Mouse (Mus musculus) MEL (cell line): ENCODE results near the gene Nomo1. TPM values are rescaled to one million over a fixed set of nuclear protein-coding genes. Genes with fewer than 3 reads are reported as not detected.

Experiments used
- DNase-seq: peaks from one replicate; pipeline ENCODE4 v3.0.0; 2011; ENCODE audit warnings: low read depth, low spot score
- H3K27ac ChIP-seq: 2 replicates; pipeline ENCODE4 v1.5.1; 2012; ENCODE audit warnings: low read depth, mild to moderate bottlenecking, control low read depth, low read length, moderate library complexity; ENCODE audit not compliant: control insufficient read depth
- H3K27me3 ChIP-seq, 2 experiments: fragments of 150-350 bp in 1 of 2; sonication (generic) in 1 of 2; 2 replicates each; pipeline ENCODE4 v1.6.1; 2012; ENCODE audit warnings: low read length in 2 of 2, mild to moderate bottlenecking in 2 of 2, improper control_type of control experiment in 1 of 2, moderate library complexity in 1 of 2; ENCODE audit not compliant: insufficient read depth in 2 of 2, control insufficient read depth in 1 of 2
- H3K36me3 ChIP-seq, 2 experiments: 2 replicates each; pipeline ENCODE4 v1.6.1; 2012 to 2014; ENCODE audit warnings: low read length in 2 of 2, improper control_type of control experiment in 1 of 2, inconsistent platforms in 1 of 2, mild to moderate bottlenecking in 1 of 2; ENCODE audit not compliant: insufficient read depth in 2 of 2, control insufficient read depth in 1 of 2
- H3K4me1 ChIP-seq, 2 experiments: fragments of 150-350 bp in 1 of 2; sonication (generic) in 1 of 2; 2 replicates each; pipeline ENCODE4 v1.6.1; 2012; ENCODE audit warnings: low read length in 2 of 2, improper control_type of control experiment in 1 of 2, mild to moderate bottlenecking in 1 of 2; ENCODE audit not compliant: insufficient read depth in 2 of 2, control insufficient read depth in 1 of 2
- H3K4me3 ChIP-seq, 2 experiments: fragments of 150-350 bp in 1 of 2; sonication (generic) in 1 of 2; 2 replicates each; pipeline ENCODE4 v1.5.1; 2012; ENCODE audit warnings: low read depth in 2 of 2, low read length in 2 of 2, mild to moderate bottlenecking in 2 of 2, moderate library complexity in 2 of 2, control low read depth in 1 of 2, improper control_type of control experiment in 1 of 2; ENCODE audit not compliant: control insufficient read depth in 1 of 2, insufficient read depth in 1 of 2
- H3K79me2 ChIP-seq: 2 replicates; pipeline ENCODE4 v1.6.1; 2012; ENCODE audit warnings: mild to moderate bottlenecking, low read length, moderate library complexity; ENCODE audit not compliant: control insufficient read depth, poor library complexity, insufficient read depth
- H3K9ac ChIP-seq: 2 replicates; pipeline ENCODE4 v1.6.1; 2012; ENCODE audit warnings: low read depth, mild to moderate bottlenecking, control low read depth, low read length, moderate library complexity; ENCODE audit not compliant: control insufficient read depth, poor library complexity, severe bottlenecking
- H3K9me3 ChIP-seq: fragments of 150-350 bp; sonication (generic); replicated peaks from 2 replicates; pipeline ENCODE4 v1.6.1; 2012; ENCODE audit warnings: mild to moderate bottlenecking, low read length, improper control_type of control experiment, moderate library complexity; ENCODE audit not compliant: insufficient read depth
- BHLHE40 ChIP-seq: IDR thresholded peaks from 2 replicates; pipeline ENCODE4 v1.6.1; 2012; ENCODE audit warnings: low read depth, mild to moderate bottlenecking, inconsistent platforms, low read length, improper control_type of control experiment, borderline replicate concordance
- CTCF ChIP-seq, 3 experiments: IDR thresholded peaks in 2 of 3; conservative IDR thresholded peaks in 1 of 3; 2 replicates each; pipeline ENCODE4 v1.5.1; 2011 to 2012; ENCODE audit warnings: low read length in 3 of 3, low read depth in 2 of 3, mild to moderate bottlenecking in 2 of 3, improper control_type of control experiment in 1 of 3, inconsistent platforms in 1 of 3, mixed read lengths in 1 of 3, moderate library complexity in 1 of 3; ENCODE audit not compliant: control insufficient read depth in 1 of 3, insufficient read depth in 1 of 3, poor library complexity in 1 of 3, severe bottlenecking in 1 of 3
- E2F4 ChIP-seq: IDR thresholded peaks from 2 replicates; pipeline ENCODE4 v1.6.1; 2011; ENCODE audit warnings: low read depth, low read length, improper control_type of control experiment, borderline replicate concordance
- EP300 ChIP-seq, 2 experiments: IDR thresholded peaks; 2 replicates each; pipeline ENCODE4 v1.6.1; 2011; ENCODE audit warnings: improper control_type of control experiment in 2 of 2, low read length in 2 of 2, low read depth in 1 of 2, mild to moderate bottlenecking in 1 of 2
- ETS1 ChIP-seq: IDR thresholded peaks from 2 replicates; pipeline ENCODE4 v1.6.1; 2012; ENCODE audit warnings: low read depth, mild to moderate bottlenecking, inconsistent platforms, low read length, improper control_type of control experiment, moderate library complexity
- GABPA ChIP-seq: IDR thresholded peaks from 2 replicates; pipeline ENCODE4 v1.6.1; 2012; ENCODE audit warnings: low read depth, mild to moderate bottlenecking, inconsistent platforms, low read length, improper control_type of control experiment, moderate library complexity
- GATA1 ChIP-seq: IDR thresholded peaks from 2 replicates; pipeline ENCODE4 v1.6.1; 2011; ENCODE audit warnings: low read depth, low read length, improper control_type of control experiment
- HCFC1 ChIP-seq: IDR thresholded peaks from 2 replicates; pipeline ENCODE4 v1.6.1; 2012; ENCODE audit warnings: low read depth, mild to moderate bottlenecking, inconsistent platforms, low read length, improper control_type of control experiment, moderate library complexity
- JUND ChIP-seq: IDR thresholded peaks from 2 replicates; pipeline ENCODE4 v1.6.1; 2011; ENCODE audit warnings: low read depth, mild to moderate bottlenecking, improper control_type of control experiment, low read length
- KAT2A ChIP-seq: conservative IDR thresholded peaks from 2 replicates; pipeline ENCODE4 v1.6.1; 2012; ENCODE audit warnings: low read depth, low read length, improper control_type of control experiment, inconsistent platforms
- MAFK ChIP-seq: IDR thresholded peaks from 2 replicates; pipeline ENCODE4 v1.6.1; 2011; ENCODE audit warnings: low read depth, mild to moderate bottlenecking, low read length, improper control_type of control experiment, borderline replicate concordance
- MAX ChIP-seq: IDR thresholded peaks from 2 replicates; pipeline ENCODE4 v1.6.1; 2011; ENCODE audit warnings: low read length, improper control_type of control experiment
- MEF2A ChIP-seq: IDR thresholded peaks from 2 replicates; pipeline ENCODE4 v1.6.1; 2014; ENCODE audit warnings: low read depth, mild to moderate bottlenecking, inconsistent platforms, low read length, improper control_type of control experiment; ENCODE audit not compliant: poor library complexity, insufficient replicate concordance, severe bottlenecking; ENCODE audit errors: extremely low read depth
- MYB ChIP-seq: IDR thresholded peaks from 2 replicates; pipeline ENCODE4 v1.6.1; 2011; ENCODE audit warnings: mild to moderate bottlenecking, low read depth, low read length, improper control_type of control experiment
- MYC ChIP-seq: IDR thresholded peaks from 2 replicates; pipeline ENCODE4 v1.6.1; 2011; ENCODE audit warnings: low read depth, mild to moderate bottlenecking, low read length, improper control_type of control experiment, moderate library complexity
- NRF1 ChIP-seq: IDR thresholded peaks from 2 replicates; pipeline ENCODE4 v1.6.1; 2014; ENCODE audit warnings: low read depth, mild to moderate bottlenecking, inconsistent platforms, low read length, improper control_type of control experiment, moderate library complexity; ENCODE audit not compliant: poor library complexity, insufficient read depth, severe bottlenecking
- POLR2A ChIP-seq, 2 experiments: IDR thresholded peaks; 2 replicates each; pipeline ENCODE4 v1.6.1; 2011 to 2012; ENCODE audit warnings: low read length in 2 of 2, mild to moderate bottlenecking in 2 of 2, control low read depth in 1 of 2, improper control_type of control experiment in 1 of 2, low read depth in 1 of 2, moderate library complexity in 1 of 2; ENCODE audit not compliant: control insufficient read depth in 1 of 2, insufficient read depth in 1 of 2, poor library complexity in 1 of 2
- POLR2AphosphoS5 ChIP-seq: IDR thresholded peaks from 2 replicates; pipeline ENCODE4 v1.6.1; 2012; ENCODE audit warnings: low read depth, borderline replicate concordance, mild to moderate bottlenecking, inconsistent platforms, low read length, moderate library complexity, mixed read lengths
- TAL1 ChIP-seq: IDR thresholded peaks from 2 replicates; pipeline ENCODE4 v1.6.1; 2012; ENCODE audit warnings: mild to moderate bottlenecking, inconsistent platforms, low read length, moderate library complexity, mixed read lengths
- TBP ChIP-seq: IDR thresholded peaks from 2 replicates; pipeline ENCODE4 v1.8.0; 2011; ENCODE audit warnings: low read depth, low read length, improper control_type of control experiment
- USF1 ChIP-seq: IDR thresholded peaks from 2 replicates; pipeline ENCODE4 v1.6.1; 2014; ENCODE audit warnings: low read depth, mild to moderate bottlenecking, inconsistent platforms, low read length, improper control_type of control experiment, moderate library complexity
- USF2 ChIP-seq, 2 experiments: IDR thresholded peaks; 2 replicates each; pipeline ENCODE4 v1.6.1; 2011 to 2012; ENCODE audit warnings: improper control_type of control experiment in 2 of 2, low read length in 2 of 2, borderline replicate concordance in 1 of 2, inconsistent platforms in 1 of 2, low read depth in 1 of 2, mild to moderate bottlenecking in 1 of 2; ENCODE audit not compliant: insufficient read depth in 1 of 2
- ZC3H11A ChIP-seq: IDR thresholded peaks from 2 replicates; pipeline ENCODE4 v1.6.1; 2012; ENCODE audit warnings: low read depth, mild to moderate bottlenecking, inconsistent platforms, low read length, improper control_type of control experiment
- ZMIZ1 ChIP-seq: IDR thresholded peaks from 2 replicates; pipeline ENCODE4 v1.6.1; 2012; ENCODE audit warnings: low read depth, mild to moderate bottlenecking, inconsistent platforms, low read length, improper control_type of control experiment, moderate library complexity
- ZNF384 ChIP-seq: IDR thresholded peaks from 2 replicates; pipeline ENCODE4 v1.6.1; 2012; ENCODE audit warnings: low read depth, mild to moderate bottlenecking, inconsistent platforms, low read length, improper control_type of control experiment
- polyA plus RNA-seq, 2 experiments: library from polyadenylated mRNA; stranded (reverse) in 1 of 2; unstranded in 1 of 2; fragments of >175 nt in 1 of 2; fragments of >200 nt in 1 of 2; gene quantifications; 2 replicates each; pipeline versions ENCODE4 v1.2.1 to v1.2.4; 2012; ENCODE audit warnings: low replicate concordance in 2 of 2, low read depth in 1 of 2; ENCODE audit not compliant: insufficient read length in 2 of 2, insufficient read depth in 1 of 2, missing spikeins in 1 of 2
- total RNA-seq: library from RNA; depleted of rRNA; stranded (reverse); fragments of 300-350 nt; gene quantifications from 2 replicates; pipeline ENCODE4 v1.2.3, GENCODE M21; 2012

Nomo1 gene
- total and polyA plus RNA-seq, 3 experiments: 195 to 1,239 (median 197) TPM

- Histone ChIP-seq H3K27ac (no peak overlapping the region), H3K4me1 (no peaks in the 10 kb centered on the region), H3K4me3 (no peak overlapping the region), H3K79me2 (no peaks in the 10 kb centered on the region), H3K36me3 (no peaks in the 10 kb centered on the region), H3K9ac (no peak overlapping the region), H3K27me3 (no peaks in the 10 kb centered on the region), H3K9me3 (no peaks in the 10 kb centered on the region)
- DNase-seq: no peak
- TF ChIP-seq TBP: no peak
- no peak for TF ChIP-seq ZC3H11A
- TF ChIP-seq MEF2A: no peak
- TF ChIP-seq ZMIZ1: no peak
- no peak for TF ChIP-seq TAL1
- TF ChIP-seq ETS1: no peak
- TF ChIP-seq POLR2AphosphoS5: no peak
- no peak for TF ChIP-seq GATA1
- TF ChIP-seq MAX: no peak
- TF ChIP-seq EP300 (IDR thresholded peaks at IDR 0.05; ENCODE audit: low read depth in 1 of 2, low read length in 2 of 2): no peak
- TF ChIP-seq MAFK: no peak
- no peak for TF ChIP-seq USF2 (IDR thresholded peaks at IDR 0.05; ENCODE audit: borderline replicate concordance in 1 of 2, insufficient read depth in 1 of 2, low read depth in 1 of 2, low read length in 2 of 2)
- no peak for TF ChIP-seq CTCF (IDR thresholded peaks at IDR 0.05 in 2 of 3, conservative IDR thresholded peaks at IDR 0.05 in 1 of 3; ENCODE audit: control insufficient read depth in 1 of 3, insufficient read depth in 1 of 3, low read depth in 2 of 3, low read length in 3 of 3, poor library complexity in 1 of 3, severe bottlenecking in 1 of 3)
- TF ChIP-seq BHLHE40: no peak
- no peak for TF ChIP-seq MYC
- TF ChIP-seq NRF1: no peak
- no peak for TF ChIP-seq MYB
- no peak for TF ChIP-seq POLR2A (IDR thresholded peaks at IDR 0.05; ENCODE audit: control insufficient read depth in 1 of 2, insufficient read depth in 1 of 2, low read depth in 1 of 2, low read length in 2 of 2, poor library complexity in 1 of 2)
- TF ChIP-seq ZNF384: no peak
- no peak for TF ChIP-seq KAT2A
These were observed 41.0 kb upstream of the Nomo1 start for GRCm38 (mm10) chr7:45992470-45992869.

DNA sequence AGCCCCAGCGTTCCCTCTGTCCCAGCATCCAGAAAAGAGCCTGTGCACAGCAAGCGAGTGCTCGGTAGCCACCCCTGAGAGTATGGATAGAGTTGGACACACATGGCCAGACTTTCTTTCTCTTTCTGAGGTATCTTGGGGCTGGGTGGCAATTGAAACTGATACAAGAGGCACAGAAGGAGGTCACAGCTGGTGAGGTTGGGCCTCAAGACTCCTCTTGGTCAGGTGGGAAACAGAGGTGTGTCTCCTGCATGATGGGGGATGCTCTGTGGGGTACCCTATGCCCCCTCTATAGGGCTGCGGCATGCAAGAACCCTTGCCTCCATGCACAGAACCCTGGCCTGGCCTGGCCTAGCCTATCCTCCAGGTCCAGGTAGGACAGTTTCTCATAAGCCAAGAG is 32.9 kb upstream of the Nomo1 start:
- Histone ChIP-seq H3K27me3 (no peaks in the 10 kb centered on the region; a peak in 2 of 4 replicates), H3K4me1 (no peaks in the 10 kb centered on the region), H3K9me3 (no peaks in the 10 kb centered on the region), H3K4me3 (no peak overlapping the region), H3K36me3 (no peaks in the 10 kb centered on the region), H3K27ac (no peak overlapping the region), H3K9ac (no peak overlapping the region), H3K79me2 (no peaks in the 10 kb centered on the region)
- no peak for TF ChIP-seq E2F4
- no peak for TF ChIP-seq GATA1
- no peak for TF ChIP-seq ETS1
- TF ChIP-seq HCFC1: no peak
- TF ChIP-seq GABPA: no peak
- TF ChIP-seq MAFK: no peak
- TF ChIP-seq CTCF (IDR thresholded peaks at IDR 0.05 in 2 of 3, conservative IDR thresholded peaks at IDR 0.05 in 1 of 3; ENCODE audit: control insufficient read depth in 1 of 3, insufficient read depth in 1 of 3, low read depth in 2 of 3, low read length in 3 of 3, poor library complexity in 1 of 3, severe bottlenecking in 1 of 3): no peak
- no peak for TF ChIP-seq USF1
- TF ChIP-seq EP300 (IDR thresholded peaks at IDR 0.05; ENCODE audit: low read depth in 1 of 2, low read length in 2 of 2): no peak
- TF ChIP-seq ZMIZ1: no peak
- no peak for TF ChIP-seq TAL1
- no peak for TF ChIP-seq ZNF384
- no peak for TF ChIP-seq JUND
- DNase-seq: no peak
